Mouse (Mus musculus) limb, embryonic 11.5 days (tissue): ENCODE measurements at regions not wholly inside any gene's neighbourhood (a gene's known extent, or its start where the extent isn't known, plus 50 kb on each side); places are given as distances from the start of the nearest gene placed in this dataset.

Experiments
- ATAC-seq: fragments of 200-750 bp; cut with Nextera tagmentation; 2 replicates; pipeline ENCODE4 v1.8.0; 2017; ENCODE audit warnings: low read depth; ENCODE audit not compliant: insufficient number of reproducible peaks, low FRiP score, low TSS enrichment
- DNase-seq: peaks from one replicate; pipeline ENCODE4 v3.0.0-alpha.2; 2015; ENCODE audit warnings: low spot score
- H3K27ac ChIP-seq: fragments of 300-500 bp; sonication (generic); replicated peaks from 2 replicates; pipeline ENCODE4 v1.5.1; 2014; ENCODE audit warnings: low read depth, mild to moderate bottlenecking, low read length
- H3K27me3 ChIP-seq: fragments of 300-500 bp; sonication (generic); 2 replicates; pipeline ENCODE4 v1.6.1; 2014; ENCODE audit warnings: mild to moderate bottlenecking, low read length, mixed read lengths; ENCODE audit not compliant: control insufficient read depth, insufficient read depth
- H3K36me3 ChIP-seq: fragments of 300-500 bp; sonication (generic); 2 replicates; pipeline ENCODE4 v1.6.1; 2014; ENCODE audit warnings: mild to moderate bottlenecking, low read length, moderate library complexity, mixed read lengths; ENCODE audit not compliant: control insufficient read depth, insufficient read depth
- H3K4me1 ChIP-seq: fragments of 300-500 bp; sonication (generic); 2 replicates; pipeline ENCODE4 v1.6.1; 2014; ENCODE audit warnings: low read length, mixed read lengths; ENCODE audit not compliant: control insufficient read depth, insufficient read depth
- H3K4me2 ChIP-seq: fragments of 300-500 bp; sonication (generic); 2 replicates; pipeline ENCODE4 v1.6.1; 2014; ENCODE audit warnings: low read depth, mild to moderate bottlenecking, moderate library complexity; ENCODE audit not compliant: severe bottlenecking
- H3K4me3 ChIP-seq: fragments of 300-500 bp; sonication (generic); 2 replicates; pipeline ENCODE4 v1.5.1; 2014; ENCODE audit warnings: low read depth, low read length
- H3K9ac ChIP-seq: fragments of 300-500 bp; sonication (generic); 2 replicates; pipeline ENCODE4 v1.6.1; 2014; ENCODE audit warnings: mild to moderate bottlenecking, low read length
- H3K9me3 ChIP-seq: fragments of 300-500 bp; sonication (generic); 2 replicates; pipeline ENCODE4 v1.6.1; 2016; ENCODE audit warnings: low read length; ENCODE audit not compliant: control insufficient read depth
- WGBS: fragments of 180-500 bp; shearing (Covaris S2); extraction: QIAGEN DNeasy Blood & Tissue Kit; methylation state at CpG from one replicate; pipeline ENCODE4 v1.1.7; 2014; 5-methylcytosine and 5-hydroxymethylcytosine counted together

GRCm38 (mm10) chr10:96786903-96787571, 170.2 kb downstream of the Btg1 start:
- no peaks in the 10 kb centered on the region for H3K36me3 ChIP-seq

GRCm38 (mm10) chr10:96787572-96787946, 170.8 kb downstream of the Btg1 start:
- H3K27ac ChIP-seq = no peak overlapping the region
- no peaks in the 10 kb centered on the region for H3K9me3 ChIP-seq
- no peaks in the 10 kb centered on the region; the same call in 1 of the 2 replicates for H3K4me1 ChIP-seq
- no peak for DNase-seq
- H3K27me3 ChIP-seq = no peaks in the 10 kb centered on the region
- H3K4me2 ChIP-seq = no peak overlapping the region
- H3K9ac ChIP-seq = no peak overlapping the region
- no peak overlapping the region for H3K4me3 ChIP-seq
- WGBS = 62% methylated on average over 1 of the region's 1 CpGs
- ATAC-seq = no peak
- H3K36me3 ChIP-seq = no peaks in the 10 kb centered on the region

More at GRCm38 (mm10) chr10:96786903-96787571, 170.2 kb downstream of the Btg1 start:
- Histone ChIP-seq H3K4me3 (no peak overlapping the region), H3K4me2 (no peak overlapping the region), H3K9me3 (no peaks in the 10 kb centered on the region), H3K9ac (no peak overlapping the region), H3K27ac (no peak overlapping the region), H3K27me3 (no peaks in the 10 kb centered on the region), H3K4me1 (no peaks in the 10 kb centered on the region; the same call in 1 of the 2 replicates)
- DNase-seq (peak; percentile 29), ATAC-seq (no peak)
- 38% methylated on average over 8 of the region's 8 CpGs for WGBS

GRCm38 (mm10) chr10:96788352-96789016, 171.7 kb downstream of the Btg1 start:
- Histone ChIP-seq H3K27ac (no peak overlapping the region), H3K4me2 (no peak overlapping the region), H3K4me3 (no peak overlapping the region), H3K4me1 (no peaks in the 10 kb centered on the region; the same call in 1 of the 2 replicates), H3K36me3 (no peaks in the 10 kb centered on the region), H3K9ac (no peak overlapping the region), H3K9me3 (no peaks in the 10 kb centered on the region), H3K27me3 (no peaks in the 10 kb centered on the region)
- WGBS = 87% methylated on average over 8 of the region's 8 CpGs
- DNase-seq = no peak
- ATAC-seq = no peak

- H3K9me3 ChIP-seq = no peaks in the 10 kb centered on the region
- ATAC-seq = no peak
- no peak for DNase-seq
- H3K27ac ChIP-seq = no peak overlapping the region
- H3K36me3 ChIP-seq = no peaks in the 10 kb centered on the region
- H3K27me3 ChIP-seq = no peaks in the 10 kb centered on the region
- no peak overlapping the region for H3K9ac ChIP-seq
- H3K4me1 ChIP-seq = no peaks in the 10 kb centered on the region
- H3K4me3 ChIP-seq = no peak overlapping the region
- 76% methylated on average over 6 of the region's 6 CpGs for WGBS
- H3K4me2 ChIP-seq = no peak overlapping the region
These were observed 180.3 kb downstream of the Btg1 start for GRCm38 (mm10) chr10:96797116-96797515.

- no peak overlapping the region for H3K4me3 ChIP-seq
These were observed 184.0 kb downstream of the Btg1 start for GRCm38 (mm10) chr10:96800801-96801200.

GRCm38 (mm10) chr10:96804030-96804784, 187.4 kb downstream of the Btg1 start:
- 42% methylated on average over 7 of the region's 7 CpGs for WGBS
- no peaks in the 10 kb centered on the region for H3K36me3 ChIP-seq
- no peak for DNase-seq
- H3K4me1 ChIP-seq = no peaks in the 10 kb centered on the region
- no peak for ATAC-seq
- H3K4me3 ChIP-seq = no peak overlapping the region
- no peaks in the 10 kb centered on the region for H3K9me3 ChIP-seq
- no peak overlapping the region for H3K4me2 ChIP-seq
- H3K9ac ChIP-seq = no peak overlapping the region
- H3K27me3 ChIP-seq = no peaks in the 10 kb centered on the region
- H3K27ac ChIP-seq = no peak overlapping the region

More at GRCm38 (mm10) chr10:96800801-96801200, 184.0 kb downstream of the Btg1 start:
- Histone ChIP-seq H3K36me3 (no peaks in the 10 kb centered on the region), H3K9ac (no peak overlapping the region), H3K9me3 (no peaks in the 10 kb centered on the region), H3K27ac (no peak overlapping the region), H3K4me1 (no peaks in the 10 kb centered on the region), H3K27me3 (no peaks in the 10 kb centered on the region), H3K4me2 (no peak overlapping the region)
- ATAC-seq (no peak), DNase-seq (no peak)
- WGBS = 92% methylated on average over 3 of the region's 3 CpGs

- DNase-seq (no peak), ATAC-seq (no peak)
- no peak overlapping the region for H3K9ac ChIP-seq
- H3K36me3 ChIP-seq = no peaks in the 10 kb centered on the region
- H3K9me3 ChIP-seq = no peaks in the 10 kb centered on the region
- H3K4me3 ChIP-seq = no peak overlapping the region
- H3K27me3 ChIP-seq = no peaks in the 10 kb centered on the region
- no peak overlapping the region for H3K4me2 ChIP-seq
- no peak overlapping the region for H3K27ac ChIP-seq
- no peaks in the 10 kb centered on the region for H3K4me1 ChIP-seq
- 76% methylated on average over 7 of the region's 7 CpGs for WGBS
These were observed 189.8 kb downstream of the Btg1 start for GRCm38 (mm10) chr10:96806579-96806978.

GRCm38 (mm10) chr10:96821852-96822251, 205.0 kb downstream of the Btg1 start:
- Histone ChIP-seq H3K9ac (no peak overlapping the region), H3K4me2 (no peak overlapping the region), H3K4me1 (peaks cover 11% of the 10 kb centered on the region), H3K27ac (no peak overlapping the region; the same call in 1 of the 2 replicates), H3K9me3 (no peaks in the 10 kb centered on the region), H3K27me3 (no peaks in the 10 kb centered on the region), H3K36me3 (no peaks in the 10 kb centered on the region), H3K4me3 (no peak overlapping the region)
- WGBS = 76% methylated on average over 1 of the region's 1 CpGs
- DNase-seq (no peak), ATAC-seq (no peak)
